Mouse (Mus musculus) C2C12 (cell line): ENCODE measurements around the gene Tmem135.

Experiments
- CTCF ChIP-seq: IDR thresholded peaks from one replicate; pipeline ENCODE4 v1.5.1; 2011; ENCODE audit not compliant: control insufficient read depth, insufficient read depth, insufficient read length
- MAX ChIP-seq: IDR thresholded peaks from one replicate; pipeline ENCODE4 v1.6.1; 2011; ENCODE audit warnings: mild to moderate bottlenecking, control low read depth

GRCm38 (mm10) chr7:89412094-89412493 is 8.1 kb upstream of the Tmem135 start:
- no peak for TF ChIP-seq CTCF
- TF ChIP-seq MAX: no peak
